Mouse (Mus musculus) intestine, embryonic 14.5 days (tissue): ENCODE measurements around the gene Cntn2. TPM values are rescaled to one million over a fixed set of nuclear protein-coding genes. Genes with fewer than 3 reads are reported as not detected.

Experiments
- ATAC-seq: fragments of 200-750 bp; cut with Nextera tagmentation; replicated peaks from 2 replicates; pipeline ENCODE4 v1.8.0; 2017; ENCODE audit warnings: low read depth, moderate number of reproducible peaks, moderate TSS enrichment, moderate library complexity; ENCODE audit not compliant: low FRiP score, low TSS enrichment
- DNase-seq: peaks from one replicate; pipeline ENCODE4 v3.0.0-alpha.2; 2018; ENCODE audit warnings: low spot score
- H3K27ac ChIP-seq: fragments of 300-500 bp; sonication (generic); 2 replicates; pipeline ENCODE4 v1.5.1; 2014; ENCODE audit warnings: low read depth, mild to moderate bottlenecking, control low read depth
- H3K27me3 ChIP-seq: fragments of 300-500 bp; sonication (generic); replicated peaks from 2 replicates; pipeline ENCODE4 v1.6.1; 2014; ENCODE audit warnings: low read length, control low read depth; ENCODE audit not compliant: control insufficient read depth, insufficient read depth
- H3K36me3 ChIP-seq: fragments of 300-500 bp; sonication (generic); 2 replicates; pipeline ENCODE4 v1.6.1; 2014; ENCODE audit warnings: low read length, control low read depth; ENCODE audit not compliant: control insufficient read depth, insufficient read depth
- H3K4me1 ChIP-seq: fragments of 300-500 bp; sonication (generic); replicated peaks from 2 replicates; pipeline ENCODE4 v1.6.1; 2014; ENCODE audit warnings: low read length, control low read depth, mixed read lengths; ENCODE audit not compliant: control insufficient read depth, insufficient read depth
- H3K4me2 ChIP-seq: fragments of 300-500 bp; sonication (generic); 2 replicates; pipeline ENCODE4 v1.6.1; 2014; ENCODE audit warnings: low read length
- H3K4me3 ChIP-seq: fragments of 300-500 bp; sonication (generic); 2 replicates; pipeline ENCODE4 v1.5.1; 2014; ENCODE audit warnings: low read depth, low read length, control low read depth, mixed read lengths
- H3K9ac ChIP-seq: fragments of 300-500 bp; sonication (generic); 2 replicates; pipeline ENCODE4 v1.6.1; 2014; ENCODE audit warnings: mild to moderate bottlenecking, low read length
- H3K9me3 ChIP-seq: fragments of 300-500 bp; sonication (generic); 2 replicates; pipeline ENCODE4 v1.6.1; 2016; ENCODE audit warnings: low read length, control low read depth; ENCODE audit not compliant: control insufficient read depth
- WGBS: fragments of 180-500 bp; shearing (Covaris S2); extraction: QIAGEN DNeasy Blood & Tissue Kit; methylation state at CpG from one replicate; pipeline ENCODE4 v1.1.7; 2014; 5-methylcytosine and 5-hydroxymethylcytosine counted together
- polyA plus RNA-seq: library from polyadenylated mRNA; unstranded; fragments of >200 nt; fragmentation: Nextera tagmentation; extraction: Ambion mirVana; gene quantifications from 2 replicates; pipeline ENCODE4 v1.2.1, GENCODE M21; 2014

The Cntn2 gene
- 0.32 and 1.2 TPM in 2 replicates for polyA plus RNA-seq

DNA sequence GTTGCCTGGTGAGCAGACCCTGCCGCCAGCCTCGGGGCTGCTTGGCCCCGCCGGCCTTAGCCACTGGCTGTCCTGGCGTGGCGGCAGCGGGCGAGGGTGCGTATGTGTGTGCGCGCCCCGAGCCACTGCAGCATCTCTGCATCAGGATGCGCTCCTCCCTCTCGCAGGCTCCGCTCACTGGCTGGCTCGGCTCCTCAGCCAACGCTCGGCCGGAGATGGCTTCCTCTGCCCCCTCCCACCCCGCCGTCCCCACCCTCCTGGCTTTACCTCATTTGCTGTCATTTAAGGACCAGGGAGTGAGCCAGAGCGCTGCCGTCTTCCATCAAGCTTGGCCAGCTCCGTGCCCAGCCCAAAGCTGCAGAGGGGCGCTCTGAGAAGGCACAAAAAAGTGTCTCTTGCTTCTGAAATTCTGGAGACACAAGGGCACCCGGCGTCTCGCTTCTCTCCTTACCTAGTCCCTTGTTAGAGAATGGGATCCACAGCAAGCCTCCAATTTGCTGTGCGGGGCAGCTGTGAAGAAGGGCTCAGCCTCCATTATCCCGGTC is at the start of gene Cntn2:
Gene Cntn2 (minus strand): TSS at position 495 of the 545 bp plus-strand sequence.
- peak within 1 kb of the TSS; percentile 16; the same call in 1 of the 2 replicates for H3K4me3 ChIP-seq
- H3K4me2 ChIP-seq = peak within 1 kb of the TSS; percentile 47
- ATAC-seq (0 out of 2 replicates have a peak, but pooled peaks have one; percentile 29), DNase-seq (no peak)
- peaks cover 20% of the 10 kb centered on the region for H3K4me1 ChIP-seq
- WGBS = 2% methylated on average over 30 of the region's 30 CpGs
- no peak within 1 kb of the TSS for H3K9ac ChIP-seq
- no peak within 1 kb of the TSS for H3K27ac ChIP-seq
- no peaks in the 10 kb centered on the region for H3K9me3 ChIP-seq
- no peaks in the 10 kb centered on the region for H3K36me3 ChIP-seq
- H3K27me3 ChIP-seq = peaks cover 31% of the 10 kb centered on the region

DNA sequence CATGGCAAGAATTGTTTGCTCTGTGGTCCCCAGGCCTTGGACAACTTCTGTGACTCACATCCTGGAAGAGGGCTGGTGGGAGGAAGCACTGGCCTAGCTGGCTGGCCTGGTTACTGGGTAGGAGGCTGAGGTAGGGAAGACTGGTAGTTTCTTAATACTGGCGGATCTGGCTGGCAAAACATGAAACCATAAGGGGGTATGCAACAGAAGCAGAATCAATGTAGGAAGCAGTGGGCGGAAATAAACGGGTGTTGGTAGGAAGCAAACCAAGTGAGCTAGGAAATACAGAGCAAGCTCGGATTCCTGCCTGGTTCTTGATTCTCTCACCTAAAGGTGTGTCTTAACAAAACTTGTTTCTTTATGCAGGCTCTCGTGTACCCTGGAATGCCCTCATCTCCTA is 49.1 kb upstream of the Cntn2 start:
- DNase-seq (no peak), ATAC-seq (no peak)
- Histone ChIP-seq H3K4me1 (no peaks in the 10 kb centered on the region), H3K36me3 (no peaks in the 10 kb centered on the region), H3K9me3 (no peaks in the 10 kb centered on the region), H3K9ac (no peak overlapping the region), H3K4me3 (no peak overlapping the region), H3K27ac (no peak overlapping the region), H3K27me3 (no peaks in the 10 kb centered on the region), H3K4me2 (no peak overlapping the region)
- WGBS = 84% methylated on average over 5 of the region's 5 CpGs

DNA sequence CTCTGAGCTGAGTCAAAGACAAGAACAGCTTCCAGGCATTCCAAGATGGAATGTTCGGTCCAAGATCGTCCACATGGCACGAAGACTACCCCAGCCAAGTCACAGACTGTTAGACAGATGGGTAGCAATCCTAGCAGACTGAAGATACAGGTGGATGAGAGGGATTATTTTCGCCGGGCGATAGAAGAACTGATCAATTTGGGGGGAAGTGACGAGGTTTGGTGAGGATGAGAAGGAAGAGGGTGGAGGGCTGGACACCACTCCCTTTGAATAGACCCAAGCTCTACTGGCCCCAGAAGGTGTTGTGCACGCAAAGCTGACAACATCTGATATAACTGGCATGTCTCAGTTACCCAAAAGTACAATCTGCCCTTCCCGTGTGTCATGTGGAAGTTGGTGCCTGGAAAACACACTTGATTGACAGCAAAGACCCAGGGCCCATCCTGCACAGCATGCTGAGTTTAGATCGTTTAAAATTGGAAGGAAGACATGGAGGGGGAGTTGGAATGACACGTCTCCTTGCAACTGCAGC is 48.4 kb upstream of the Cntn2 start:
- no peak for DNase-seq
- H3K9ac ChIP-seq = no peak overlapping the region
- no peak overlapping the region for H3K4me2 ChIP-seq
- no peak for ATAC-seq
- H3K27ac ChIP-seq = no peak overlapping the region
- H3K4me3 ChIP-seq = no peak overlapping the region
- WGBS = 82% methylated on average over 11 of the region's 11 CpGs
- H3K9me3 ChIP-seq = no peaks in the 10 kb centered on the region
- no peaks in the 10 kb centered on the region for H3K36me3 ChIP-seq
- no peaks in the 10 kb centered on the region for H3K27me3 ChIP-seq
- H3K4me1 ChIP-seq = no peaks in the 10 kb centered on the region

DNA sequence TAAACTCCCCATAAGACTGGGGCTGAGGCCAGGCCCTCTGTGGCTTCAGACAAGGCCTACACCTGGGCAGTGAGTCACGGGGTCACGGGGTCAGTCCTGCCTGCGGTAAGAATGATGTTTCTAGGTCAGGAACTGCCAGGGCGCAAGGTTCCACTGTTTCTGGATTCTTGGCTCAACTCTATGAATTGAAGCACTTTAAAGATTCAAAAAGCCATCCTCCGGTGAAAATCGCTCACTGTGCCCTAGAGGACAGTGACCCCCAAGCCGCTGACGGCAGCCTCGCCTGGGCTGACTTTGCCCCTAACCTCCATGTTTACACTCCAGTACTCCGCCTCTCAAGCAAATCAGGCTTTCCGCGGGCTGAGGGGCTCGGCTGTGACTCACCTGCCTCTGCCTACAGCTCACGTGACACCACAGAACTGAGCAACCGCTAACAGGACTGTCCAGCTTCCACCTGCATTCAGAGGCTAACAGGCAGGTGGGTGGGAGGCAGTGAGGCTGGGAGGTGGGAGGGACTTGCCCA is 43.7 kb upstream of the Cntn2 start:
- Histone ChIP-seq H3K9me3 (no peaks in the 10 kb centered on the region), H3K27me3 (no peaks in the 10 kb centered on the region), H3K4me1 (no peaks in the 10 kb centered on the region; the same call in 1 of the 2 replicates), H3K4me2 (peak overlapping the region; percentile 18; the same call in 1 of the 2 replicates), H3K36me3 (no peaks in the 10 kb centered on the region), H3K9ac (0 out of 2 replicates have a peak overlapping the region, but pooled peaks have one; percentile 6), H3K4me3 (no peak overlapping the region), H3K27ac (no peak overlapping the region)
- ATAC-seq (peak; percentile 88), DNase-seq (peak; percentile 65)
- WGBS = 34% methylated on average over 15 of the region's 15 CpGs

DNA sequence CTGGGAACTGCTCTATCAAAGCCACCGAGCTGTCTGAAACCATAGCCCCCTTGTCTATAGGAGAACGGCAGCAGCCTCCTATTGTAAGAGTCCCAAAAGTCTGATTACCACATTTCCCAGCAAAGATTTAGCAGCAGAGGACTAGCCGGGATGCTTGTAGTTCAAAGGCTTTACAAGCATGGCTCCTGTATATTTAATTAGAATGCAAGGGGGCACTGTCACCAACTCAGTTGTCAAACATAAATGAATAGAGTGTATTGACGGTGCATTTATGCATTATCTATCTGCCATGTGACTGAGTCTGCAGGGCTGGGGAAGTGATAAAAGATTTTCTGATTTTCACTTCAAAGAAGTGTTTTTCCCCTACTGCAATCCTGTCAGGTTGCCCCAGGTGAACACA is 42.3 kb upstream of the Cntn2 start:
- H3K4me1 ChIP-seq = no peaks in the 10 kb centered on the region; the same call in 1 of the 2 replicates

DNA sequence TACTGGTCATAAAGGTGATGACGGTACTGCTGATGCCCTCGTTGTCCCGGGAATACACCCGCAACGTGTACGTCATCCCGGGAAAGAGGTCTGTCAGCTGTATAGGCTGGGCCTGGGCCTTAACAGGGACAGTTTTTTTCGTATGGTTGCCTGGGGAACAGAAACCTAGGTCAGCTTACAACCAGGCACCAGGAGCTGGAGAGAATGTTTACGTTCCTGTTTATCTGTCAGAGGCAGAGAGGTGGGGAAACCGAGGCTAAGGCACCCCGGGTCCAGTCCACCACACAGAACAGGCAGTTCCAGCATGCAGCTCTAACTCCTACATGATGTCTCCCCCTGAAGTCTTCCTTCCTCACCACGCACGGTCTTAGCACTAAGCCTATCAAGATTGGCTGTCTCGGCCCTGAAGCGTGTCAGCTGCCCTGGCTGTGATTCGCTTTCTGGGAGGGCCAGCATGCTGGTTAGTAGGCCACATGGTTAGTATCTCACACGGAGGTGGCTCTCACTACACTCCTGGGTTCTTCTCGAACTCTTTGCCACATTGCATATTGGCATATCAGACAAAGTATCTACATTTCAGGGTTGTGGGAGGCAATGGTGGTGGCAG is 40.0 kb upstream of the Cntn2 start:
- Histone ChIP-seq H3K9ac (no peak overlapping the region), H3K4me3 (no peak overlapping the region), H3K9me3 (no peaks in the 10 kb centered on the region), H3K4me2 (no peak overlapping the region), H3K27me3 (no peaks in the 10 kb centered on the region), H3K27ac (no peak overlapping the region), H3K36me3 (no peaks in the 10 kb centered on the region), H3K4me1 (no peaks in the 10 kb centered on the region; the same call in 1 of the 2 replicates)
- WGBS = 71% methylated on average over 18 of the region's 18 CpGs
- DNase-seq = no peak
- ATAC-seq = no peak

More for the DNA sequence above, 42.3 kb upstream of the Cntn2 start:
- Histone ChIP-seq H3K4me2 (no peak overlapping the region), H3K36me3 (no peaks in the 10 kb centered on the region), H3K27ac (no peak overlapping the region), H3K9me3 (no peaks in the 10 kb centered on the region), H3K9ac (no peak overlapping the region), H3K27me3 (no peaks in the 10 kb centered on the region), H3K4me3 (no peak overlapping the region)
- DNase-seq (no peak), ATAC-seq (no peak)
- WGBS = 73% methylated on average over 4 of the region's 4 CpGs

DNA sequence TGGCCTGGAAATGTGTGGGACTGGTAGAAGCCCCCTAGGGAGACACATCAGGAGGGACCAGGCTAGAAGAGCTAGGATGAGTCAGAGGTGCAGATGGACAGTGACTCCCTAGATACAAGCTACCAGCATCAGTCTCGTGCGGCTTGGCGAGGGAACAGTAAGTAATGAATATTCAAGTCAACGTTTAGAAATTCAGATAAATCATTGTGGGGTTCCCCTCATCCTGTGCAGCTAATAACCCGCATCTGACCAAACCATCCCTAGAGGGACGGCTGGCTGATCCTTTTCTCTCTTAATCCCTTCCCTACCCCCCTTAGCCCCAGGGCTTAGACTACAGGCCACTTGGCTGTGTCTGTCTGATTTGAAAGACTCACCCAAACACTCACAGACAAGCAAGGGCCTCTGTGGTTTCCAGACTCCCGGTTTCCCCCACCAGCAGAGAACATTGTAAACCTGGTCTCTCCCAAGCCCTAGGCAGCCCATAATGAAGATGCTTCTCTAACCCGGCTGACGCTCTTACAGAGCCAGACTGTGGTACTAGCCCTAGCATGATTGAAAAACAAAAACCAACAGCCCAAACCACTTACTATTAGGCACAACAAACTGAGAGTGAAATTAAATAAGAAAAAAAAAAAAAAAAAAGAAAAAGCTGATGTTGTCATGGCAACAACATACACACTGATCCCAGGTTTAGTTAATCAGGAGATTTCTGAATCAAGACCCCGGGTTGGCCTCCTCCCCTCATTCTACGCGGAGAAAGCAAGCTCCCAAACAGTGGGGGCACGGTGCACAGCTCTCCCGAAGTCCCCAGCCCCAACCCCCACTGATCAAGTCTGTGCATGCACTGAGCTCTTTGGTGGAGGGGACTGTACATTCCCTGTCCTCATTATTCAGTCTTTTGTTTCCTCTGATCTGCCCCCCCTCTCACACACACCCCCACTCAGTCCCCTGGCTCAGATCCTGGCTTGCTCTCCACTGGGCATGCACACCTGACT is 39.1 kb upstream of the Cntn2 start:
- Histone ChIP-seq H3K27ac (no peak overlapping the region), H3K4me3 (no peak overlapping the region), H3K27me3 (no peaks in the 10 kb centered on the region), H3K4me1 (no peaks in the 10 kb centered on the region; the same call in 1 of the 2 replicates), H3K4me2 (no peak overlapping the region), H3K36me3 (no peaks in the 10 kb centered on the region), H3K9me3 (no peaks in the 10 kb centered on the region), H3K9ac (no peak overlapping the region)
- DNase-seq (no peak), ATAC-seq (no peak)
- WGBS = 59% methylated on average over 14 of the region's 14 CpGs

DNA sequence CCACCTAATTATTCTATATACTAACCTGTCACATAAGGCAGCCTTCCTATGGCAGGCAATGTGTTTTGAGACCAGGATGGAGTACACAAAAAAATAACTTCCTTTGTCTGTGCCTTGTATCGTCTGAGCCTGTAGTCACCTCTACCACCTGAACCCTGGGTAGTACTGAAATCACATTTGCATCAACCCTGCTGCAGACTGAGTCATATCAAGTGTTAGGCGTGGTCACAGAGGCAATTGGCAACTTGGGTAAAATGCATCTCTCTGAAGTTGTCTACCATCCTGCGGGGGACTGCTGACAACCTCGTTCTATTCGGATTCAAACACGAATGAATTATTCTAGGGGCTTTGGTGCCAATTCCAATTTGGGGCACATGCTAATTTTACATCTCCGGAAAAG is 37.0 kb upstream of the Cntn2 start:
- H3K36me3 ChIP-seq = no peaks in the 10 kb centered on the region
- no peak overlapping the region for H3K9ac ChIP-seq
- no peaks in the 10 kb centered on the region for H3K9me3 ChIP-seq
- ATAC-seq = no peak
- H3K4me3 ChIP-seq = no peak overlapping the region
- WGBS = 90% methylated on average over 7 of the region's 7 CpGs
- no peaks in the 10 kb centered on the region; the same call in 1 of the 2 replicates for H3K4me1 ChIP-seq
- H3K4me2 ChIP-seq = no peak overlapping the region
- no peaks in the 10 kb centered on the region for H3K27me3 ChIP-seq
- no peak overlapping the region for H3K27ac ChIP-seq
- DNase-seq = no peak
